Mouse (Mus musculus) retina, postnatal 1 day (tissue): ENCODE data around the gene Kcnmb4.

Source experiments
- DNase-seq: peaks from one replicate; pipeline ENCODE4 v3.0.0-alpha.2; 2012

Gene Kcnmb4

DNA sequence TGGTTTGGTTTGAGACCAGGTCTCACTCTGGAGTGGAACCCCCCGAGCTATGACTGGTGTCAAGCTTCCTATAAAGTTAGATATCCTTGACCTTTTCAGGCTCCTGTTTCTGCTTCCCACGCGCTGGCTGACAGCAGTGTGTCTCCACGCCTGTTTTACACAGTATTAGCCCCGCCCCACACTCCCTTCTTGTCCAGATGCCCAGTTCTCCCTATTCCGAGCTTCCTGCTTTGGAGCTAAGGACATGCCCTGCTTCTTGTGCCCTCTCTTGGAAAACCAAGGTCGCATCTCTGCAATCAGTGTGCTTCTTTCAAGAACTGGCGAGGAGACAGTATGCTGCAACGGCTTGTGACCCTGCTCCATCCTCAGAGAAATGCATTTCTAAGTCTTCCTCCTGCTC is 23.1 kb downstream of the Kcnmb4 start:
- no peak for DNase-seq

DNA sequence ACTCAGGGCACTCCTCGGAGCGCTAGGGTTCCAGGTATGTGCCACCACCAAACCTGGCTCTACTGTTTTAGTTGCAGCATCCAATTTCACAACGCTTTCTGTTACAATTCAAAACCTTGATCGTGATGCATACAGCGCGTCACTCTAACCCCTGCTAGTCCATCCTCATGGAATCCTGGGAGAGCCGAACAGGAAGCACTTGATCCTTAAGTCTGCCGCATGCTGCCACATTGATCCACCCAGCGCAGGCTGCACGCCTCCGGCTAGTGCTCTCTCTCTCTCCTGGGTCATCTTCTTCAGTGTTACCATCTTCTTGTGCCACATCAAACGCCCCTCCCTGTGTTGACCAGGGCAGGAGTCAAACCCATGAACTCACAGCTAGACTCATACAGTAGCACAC is 25.5 kb downstream of the Kcnmb4 start:
- DNase-seq = no peak

DNA sequence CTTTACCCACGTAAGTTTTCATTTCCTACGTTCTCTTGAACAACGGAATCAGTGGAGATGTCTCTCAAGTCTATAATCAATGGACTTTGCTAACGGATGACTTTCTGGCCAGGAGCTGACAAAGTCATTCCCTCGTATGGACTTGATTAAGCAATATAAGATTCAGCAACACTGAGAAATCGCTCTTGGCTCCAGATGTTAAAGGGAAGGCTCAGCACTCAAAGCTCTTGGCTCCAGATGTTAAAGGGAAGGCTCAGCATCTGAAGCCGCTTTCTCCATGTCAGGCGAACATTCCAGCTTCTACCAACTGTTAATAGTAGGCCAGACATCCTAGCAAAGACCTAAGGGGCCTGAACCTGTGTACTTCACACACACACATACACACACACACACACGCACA is 26.5 kb downstream of the Kcnmb4 start:
- DNase-seq = no peak

DNA sequence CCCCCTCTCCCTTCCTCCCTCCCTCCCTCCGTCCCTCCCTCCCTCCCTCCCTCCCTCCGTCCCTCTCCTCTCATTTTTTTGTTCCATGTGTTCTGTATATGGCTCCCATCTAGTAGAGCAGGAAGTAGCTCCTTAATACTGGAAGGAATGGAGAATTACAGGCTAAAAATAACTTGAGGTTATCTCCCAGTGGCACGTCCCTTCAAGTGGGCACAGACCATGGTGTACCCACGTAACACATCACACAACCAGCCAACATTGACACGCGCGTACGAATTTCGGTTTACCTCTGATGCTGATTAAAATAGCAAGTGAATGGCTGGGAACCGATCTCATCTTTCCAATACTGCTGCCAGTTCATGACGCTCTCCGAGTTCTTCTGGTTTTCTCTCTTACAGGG is 27.6 kb downstream of the Kcnmb4 start:
- DNase-seq = no peak

DNA sequence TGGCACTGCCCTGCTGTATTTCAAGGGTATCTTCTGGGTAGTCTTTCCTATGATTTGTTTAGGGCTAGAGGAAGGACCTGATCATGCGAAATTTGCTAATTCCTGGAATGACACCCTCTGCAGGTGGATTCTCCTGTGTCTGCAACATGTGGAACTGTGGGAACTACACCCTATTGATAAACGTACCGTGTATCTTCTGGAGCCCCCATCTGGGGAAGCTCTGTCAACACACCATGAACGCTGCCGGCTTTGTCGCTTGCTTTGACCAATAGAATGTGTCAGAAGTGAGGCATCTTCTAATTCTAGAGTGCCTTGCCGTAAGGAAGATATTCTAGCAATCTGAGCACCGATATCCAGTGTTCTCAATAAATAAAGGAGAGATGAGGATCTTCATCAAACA is 28.9 kb downstream of the Kcnmb4 start:
- no peak for DNase-seq

DNA sequence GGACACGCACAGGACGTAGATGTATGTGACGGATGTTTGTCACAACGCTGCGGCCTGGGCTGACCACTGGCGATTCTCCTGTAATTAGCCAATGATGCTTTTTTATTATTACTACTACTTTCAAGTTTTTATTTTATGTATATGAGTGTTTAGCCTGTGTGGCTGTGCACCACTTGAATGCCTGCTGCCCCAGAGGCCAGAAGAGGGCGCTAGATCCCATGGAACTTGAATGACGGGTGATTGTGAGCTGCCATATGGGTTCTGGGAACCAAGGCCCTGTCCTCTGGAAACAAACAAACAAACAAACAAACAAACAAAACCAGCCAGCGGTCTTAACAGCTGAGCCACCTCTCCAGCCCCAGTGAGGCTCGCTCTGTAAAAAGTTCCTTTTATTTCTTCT is 29.3 kb downstream of the Kcnmb4 start:
- no peak for DNase-seq

DNA sequence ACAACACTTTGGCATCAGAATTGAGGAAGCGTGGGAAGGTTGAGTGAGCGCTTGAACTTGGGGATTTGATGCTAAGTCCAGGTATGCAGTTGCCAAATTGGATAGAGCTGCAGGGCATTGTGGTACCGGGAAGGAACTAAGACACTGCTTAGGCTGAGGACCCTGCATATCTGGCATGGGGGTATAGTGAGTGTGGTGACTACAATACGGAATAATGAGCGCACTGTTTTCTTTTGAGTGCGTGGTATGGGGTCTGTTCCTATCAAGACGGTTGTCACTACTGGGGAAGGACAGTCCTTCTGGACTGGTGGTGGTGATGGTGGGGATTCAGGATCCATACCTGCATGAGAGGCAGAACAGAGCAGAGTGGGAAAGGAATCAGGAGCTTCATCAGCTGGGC is 32.7 kb downstream of the Kcnmb4 start:
- no peak for DNase-seq

DNA sequence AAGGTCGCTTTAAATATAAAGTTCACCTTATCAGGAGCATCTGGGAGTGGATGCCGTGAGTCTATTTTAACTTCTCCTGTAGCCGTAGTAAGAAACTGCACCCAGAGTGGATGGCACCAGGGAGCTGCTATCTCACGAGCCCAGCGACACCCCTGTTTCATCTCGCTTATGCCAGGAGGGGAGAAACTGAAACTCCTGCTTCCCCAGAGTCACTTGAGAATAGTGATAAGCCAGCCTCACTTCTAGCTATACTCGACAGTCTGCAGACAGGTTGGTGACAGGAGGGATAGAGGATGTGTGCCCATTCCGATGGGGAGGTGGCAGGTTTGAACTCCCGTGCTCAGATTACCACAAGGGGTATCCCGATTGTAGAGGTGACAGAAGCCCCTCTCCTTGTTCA is 33.6 kb downstream of the Kcnmb4 start:
- no peak for DNase-seq

DNA sequence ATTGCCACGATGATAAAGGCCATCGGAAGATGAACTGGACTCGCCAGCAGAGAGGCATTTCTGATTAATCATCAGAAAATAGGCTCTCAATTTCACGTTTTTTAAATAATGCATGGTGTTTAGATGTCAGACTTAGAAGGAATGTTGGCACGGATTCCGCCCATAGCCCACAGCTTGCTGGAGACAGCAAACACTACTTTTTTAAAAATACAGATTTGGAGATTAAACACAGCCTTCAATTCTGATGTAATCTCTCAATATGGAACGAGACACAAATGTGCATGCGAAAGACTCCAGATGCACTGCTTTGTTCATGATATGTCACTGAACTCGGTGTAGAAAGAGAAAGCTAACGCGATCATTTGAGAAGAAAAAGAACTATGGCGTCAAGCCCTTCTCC is 38.2 kb downstream of the Kcnmb4 start:
- no peak for DNase-seq

DNA sequence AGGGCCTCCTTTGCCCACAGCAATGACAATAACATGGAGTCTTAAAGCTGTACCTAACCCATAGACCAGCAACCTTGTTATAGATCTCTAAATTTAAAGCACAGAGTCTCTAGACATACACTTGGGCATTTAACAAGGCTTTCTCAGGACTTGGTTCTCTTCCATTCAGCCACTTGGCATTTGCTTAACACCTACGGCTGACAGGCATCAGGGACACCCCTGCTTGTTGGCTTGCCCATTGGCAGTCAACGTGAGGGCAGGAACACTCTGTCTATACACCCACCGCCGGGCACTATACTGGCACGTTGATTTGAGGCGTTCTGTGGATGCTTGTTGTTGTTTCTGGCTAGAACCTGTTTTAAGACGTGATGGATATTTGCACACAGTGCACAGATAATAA is 41.3 kb downstream of the Kcnmb4 start:
- no peak for DNase-seq

DNA sequence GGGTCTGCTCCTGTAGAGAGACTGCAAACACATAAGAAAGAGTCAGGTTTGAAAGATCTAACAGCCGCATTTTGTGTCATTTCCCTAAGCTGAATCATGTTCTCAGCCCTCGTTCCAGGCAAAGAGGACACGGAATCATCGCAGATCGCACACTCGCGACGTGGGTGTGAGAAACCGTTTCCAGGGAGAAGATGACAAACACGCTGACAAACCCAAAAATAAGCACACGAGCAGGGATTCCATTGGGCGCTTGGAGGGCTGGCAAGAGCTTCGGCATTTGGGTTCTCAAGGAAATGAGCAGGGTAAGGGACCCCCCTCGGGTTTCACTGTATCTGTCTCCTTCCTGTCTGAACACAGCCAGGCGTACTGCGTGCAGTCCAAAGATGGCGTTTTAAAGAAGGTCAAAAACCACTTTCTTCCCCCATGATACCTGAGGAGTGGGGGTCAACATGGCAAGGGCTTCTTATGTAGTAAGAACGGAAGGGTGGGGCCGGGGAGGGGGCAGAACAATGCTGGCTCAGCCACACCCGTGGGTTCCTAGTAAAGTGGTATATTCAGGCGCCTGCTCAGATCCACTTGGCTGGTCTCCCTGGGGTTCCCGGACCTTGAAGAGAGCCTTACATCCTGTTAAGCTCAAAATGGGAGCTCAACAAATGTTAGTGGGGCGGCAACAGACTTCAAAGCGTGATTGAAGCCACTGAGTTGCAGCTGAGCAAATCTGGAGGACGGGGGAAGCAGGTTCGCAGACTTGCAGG is 45.5 kb downstream of the Kcnmb4 start:
- DNase-seq = no peak

DNA sequence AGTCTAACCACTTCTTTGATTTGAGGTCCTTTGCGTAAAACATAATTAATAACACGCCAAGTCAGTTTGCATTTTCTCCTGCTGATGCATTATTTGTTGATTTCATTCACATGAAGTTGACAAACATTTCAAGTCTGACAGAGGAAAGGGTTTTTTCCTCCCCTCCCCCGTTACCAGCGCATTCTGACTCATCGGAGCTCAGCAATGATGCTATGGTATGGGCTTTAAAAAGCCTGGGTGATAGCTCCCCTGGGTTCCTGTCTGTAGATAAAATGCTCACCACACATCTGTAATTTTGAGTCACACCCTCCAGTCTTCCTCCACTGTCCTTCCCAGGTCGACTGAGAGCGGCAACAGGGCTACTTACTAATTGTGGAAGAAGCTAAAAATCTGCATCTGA is 47.5 kb downstream of the Kcnmb4 start:
- DNase-seq = no peak

DNA sequence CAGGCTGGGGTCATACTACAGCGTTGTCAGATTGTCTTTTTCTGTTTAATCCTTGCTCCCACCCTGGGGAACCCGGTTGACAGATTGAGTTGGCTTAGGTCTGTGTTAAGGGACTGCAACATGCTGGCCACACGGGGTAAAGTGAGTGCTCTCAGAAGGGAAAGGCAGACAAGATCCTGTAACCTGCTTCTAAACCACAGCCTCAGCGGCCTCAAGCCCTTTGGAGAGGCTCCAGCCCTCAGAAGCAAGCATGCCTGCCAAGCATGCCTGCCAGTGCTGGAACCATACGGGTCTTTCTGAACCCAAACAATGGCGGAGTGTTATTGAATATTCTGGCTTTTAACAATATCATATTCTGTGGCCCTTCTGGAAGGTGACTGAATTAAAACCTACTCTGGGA is 48.8 kb downstream of the Kcnmb4 start:
- no peak for DNase-seq

DNA sequence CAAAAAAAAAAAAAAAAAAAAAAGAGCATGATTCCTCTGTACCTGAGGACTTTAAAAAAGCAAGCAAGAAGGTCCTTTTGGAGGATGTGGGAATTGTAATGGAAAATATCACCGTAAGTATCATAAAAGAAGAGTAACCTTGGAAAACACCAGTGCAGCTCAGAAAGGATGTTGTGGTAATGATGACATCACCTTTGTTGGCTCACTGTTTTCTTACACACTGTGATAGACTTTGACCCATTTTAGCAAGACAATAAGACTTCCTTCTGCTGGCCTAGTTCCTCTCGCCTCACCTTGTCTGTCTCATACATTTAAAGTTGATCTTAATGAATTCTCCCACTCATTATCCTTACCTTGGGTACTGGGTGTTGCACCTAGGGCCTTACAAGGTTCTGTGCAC is 51.1 kb downstream of the Kcnmb4 start:
- DNase-seq = no peak

DNA sequence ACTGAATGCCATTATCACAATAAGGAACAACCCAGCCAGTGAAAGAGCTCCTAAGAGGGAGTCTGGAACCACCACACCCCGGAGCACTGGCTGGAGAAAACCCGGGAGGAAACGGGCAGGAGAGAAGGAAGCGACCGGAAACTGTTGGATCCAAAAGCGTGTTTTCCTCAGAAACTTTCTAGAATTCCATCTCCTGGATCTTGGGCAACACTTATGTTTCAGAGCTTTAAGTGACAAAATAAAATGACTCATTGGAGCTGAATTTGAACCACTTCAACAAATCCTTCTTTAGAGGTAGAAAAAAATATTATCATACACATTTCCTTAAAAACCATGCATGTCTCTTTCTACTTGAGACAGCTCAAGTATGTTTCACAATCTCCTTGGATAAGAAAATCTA is 52.7 kb downstream of the Kcnmb4 start:
- DNase-seq = no peak

DNA sequence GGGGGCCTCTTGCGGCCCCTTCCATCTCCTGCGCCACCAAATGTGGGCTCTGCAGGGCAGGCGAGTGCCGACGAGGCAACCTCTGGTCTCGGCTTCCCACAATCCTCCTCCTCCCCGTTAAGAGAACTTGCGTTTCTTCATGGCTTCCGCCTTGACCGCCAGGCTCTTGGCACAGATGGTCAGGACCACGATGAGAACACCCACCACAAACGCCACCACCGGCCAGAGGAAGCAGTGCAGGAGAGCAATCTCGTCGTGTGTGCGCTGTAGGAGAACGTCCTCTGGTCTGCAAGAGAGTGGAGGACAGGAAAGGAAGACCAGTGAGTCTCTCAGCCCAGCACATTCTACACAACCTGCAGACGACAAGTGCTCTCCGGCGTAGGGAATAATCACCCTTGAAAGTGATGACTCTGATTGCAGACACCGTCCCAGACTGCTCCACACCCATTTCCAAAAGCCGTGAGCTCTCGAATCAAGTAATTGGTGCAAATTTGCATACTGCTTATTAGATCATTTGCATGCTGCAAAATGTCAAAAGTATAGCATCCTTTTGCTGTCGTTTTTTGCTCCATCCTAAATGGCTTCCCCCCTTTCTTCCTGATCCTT is 55.5 kb downstream of the Kcnmb4 start:
- DNase-seq = no peak

DNA sequence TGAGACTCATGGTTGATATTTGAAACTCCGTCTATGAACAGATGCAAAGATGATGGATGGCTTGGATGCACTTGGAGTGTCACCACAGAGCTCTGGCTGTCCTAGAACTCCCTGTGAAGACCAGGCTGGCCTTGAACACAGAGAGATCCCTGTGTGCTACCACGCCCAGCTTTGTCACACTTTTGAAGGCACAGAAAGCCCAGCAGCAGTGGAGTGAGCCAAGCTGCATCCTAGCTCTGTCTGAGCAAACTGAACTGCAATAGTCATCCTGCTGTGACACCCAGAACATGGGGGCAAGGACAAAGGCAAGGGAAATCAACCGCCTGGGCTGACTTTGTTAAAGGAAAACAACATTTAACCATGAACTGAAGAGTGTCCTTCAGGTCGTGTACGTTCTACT is 57.0 kb downstream of the Kcnmb4 start:
- no peak for DNase-seq

DNA sequence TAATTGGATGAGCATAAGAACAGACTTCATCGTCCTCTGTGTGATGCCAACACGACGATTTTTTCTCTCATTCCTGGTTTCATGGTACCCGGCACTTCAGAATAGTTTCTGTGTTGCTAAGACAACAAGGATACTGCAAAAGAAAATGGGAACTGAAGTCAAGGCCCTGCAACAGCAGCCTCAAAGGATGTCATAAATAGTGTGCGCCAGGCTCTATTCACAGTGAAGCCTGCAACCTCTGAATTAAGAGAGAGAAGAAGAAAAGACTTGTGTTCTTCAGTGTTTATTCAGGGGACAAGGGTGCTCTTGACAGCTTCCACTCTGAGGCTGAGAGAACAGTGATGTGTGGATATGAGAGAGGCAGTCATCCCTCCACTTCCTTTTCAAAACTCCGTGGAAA is 57.5 kb downstream of the Kcnmb4 start:
- DNase-seq = no peak

DNA sequence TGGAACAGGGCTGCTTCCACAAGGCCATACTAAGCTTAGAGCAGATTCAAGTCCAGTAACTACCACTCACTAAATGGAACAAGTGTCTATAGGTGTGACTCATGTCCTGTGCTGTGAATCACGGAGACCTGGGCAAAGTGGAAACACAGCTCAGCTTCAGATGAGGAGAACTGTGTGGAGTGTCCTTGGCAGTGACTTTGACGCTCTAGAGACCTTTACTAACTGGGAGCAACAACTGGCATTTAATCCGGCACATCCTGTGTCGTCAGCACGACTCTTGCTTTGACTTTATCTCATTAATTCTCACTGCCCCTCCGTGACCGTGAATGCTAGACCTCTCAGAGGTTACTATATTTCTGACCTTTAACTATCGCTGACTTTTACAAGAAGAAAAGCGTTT is 62.9 kb downstream of the Kcnmb4 start:
- no peak for DNase-seq

DNA sequence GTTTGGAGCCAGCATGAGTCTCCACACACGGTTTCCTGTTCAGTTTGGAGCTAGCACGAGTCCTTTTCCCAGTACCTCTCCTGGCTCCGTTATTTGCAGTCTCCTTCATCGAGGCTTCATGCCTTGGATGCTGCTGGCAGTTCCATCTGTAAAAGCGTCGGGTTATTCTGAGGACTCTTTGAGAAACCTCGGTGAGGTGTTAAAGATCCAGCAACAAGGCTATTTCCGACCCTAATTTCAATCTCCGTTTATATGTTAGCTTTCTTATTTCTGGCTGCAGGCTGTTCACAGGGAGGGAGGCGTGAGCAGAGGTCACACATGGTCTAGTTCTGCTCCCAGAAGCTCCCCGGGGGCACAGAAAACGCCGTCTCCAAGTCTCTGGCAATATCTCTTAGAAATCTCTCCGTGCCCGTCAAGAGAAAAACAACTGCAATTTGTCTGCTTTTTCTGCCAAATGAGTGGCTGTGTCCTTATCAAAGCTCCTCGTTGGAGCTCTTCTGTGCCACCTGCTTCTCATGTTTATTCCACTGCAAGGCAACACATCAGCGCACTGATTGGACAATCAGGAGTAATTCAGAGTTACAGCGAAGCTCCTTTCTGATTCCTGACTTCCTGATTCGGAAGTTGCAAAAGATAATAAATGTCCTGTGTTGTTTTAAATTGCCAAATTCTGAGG is 65.9 kb downstream of the Kcnmb4 start:
- DNase-seq = no peak

DNA sequence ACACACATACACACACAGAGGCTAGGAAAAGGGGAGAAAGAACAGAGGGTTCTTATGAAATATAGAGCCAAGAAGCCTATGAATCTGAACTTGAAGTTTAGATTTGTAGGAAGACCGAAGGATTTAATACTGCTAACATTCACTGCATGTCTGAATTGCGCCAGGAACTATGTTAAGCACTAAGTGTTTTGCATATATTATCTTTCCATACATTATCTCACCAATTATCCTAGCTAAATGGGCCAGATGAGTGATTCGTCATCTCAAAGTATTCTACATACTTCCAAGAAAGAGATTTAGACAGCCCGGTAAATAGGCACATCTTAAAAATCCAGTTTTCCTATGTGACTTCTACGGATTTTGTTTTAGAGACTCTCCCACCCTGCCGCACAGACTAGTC is 68.7 kb downstream of the Kcnmb4 start:
- DNase-seq = no peak

DNA sequence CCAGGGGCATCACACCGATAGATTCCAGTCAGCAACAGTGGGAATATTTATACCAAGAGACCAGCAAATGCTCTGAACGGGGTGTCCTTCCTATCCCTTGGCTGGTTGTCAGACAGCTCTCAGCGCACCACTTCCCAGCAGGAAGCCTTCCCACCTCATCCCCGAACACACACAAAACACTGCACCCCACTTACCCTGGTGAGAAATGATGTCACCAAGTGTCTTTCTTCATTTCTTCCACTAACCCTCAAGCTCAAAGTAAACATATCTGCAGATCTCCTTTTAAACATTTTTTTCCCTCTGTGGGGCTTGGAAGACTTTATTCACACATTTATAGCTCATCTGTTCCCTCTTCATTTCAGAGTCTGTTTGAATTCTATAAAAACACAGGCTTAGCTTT is 70.0 kb downstream of the Kcnmb4 start:
- no peak for DNase-seq

DNA sequence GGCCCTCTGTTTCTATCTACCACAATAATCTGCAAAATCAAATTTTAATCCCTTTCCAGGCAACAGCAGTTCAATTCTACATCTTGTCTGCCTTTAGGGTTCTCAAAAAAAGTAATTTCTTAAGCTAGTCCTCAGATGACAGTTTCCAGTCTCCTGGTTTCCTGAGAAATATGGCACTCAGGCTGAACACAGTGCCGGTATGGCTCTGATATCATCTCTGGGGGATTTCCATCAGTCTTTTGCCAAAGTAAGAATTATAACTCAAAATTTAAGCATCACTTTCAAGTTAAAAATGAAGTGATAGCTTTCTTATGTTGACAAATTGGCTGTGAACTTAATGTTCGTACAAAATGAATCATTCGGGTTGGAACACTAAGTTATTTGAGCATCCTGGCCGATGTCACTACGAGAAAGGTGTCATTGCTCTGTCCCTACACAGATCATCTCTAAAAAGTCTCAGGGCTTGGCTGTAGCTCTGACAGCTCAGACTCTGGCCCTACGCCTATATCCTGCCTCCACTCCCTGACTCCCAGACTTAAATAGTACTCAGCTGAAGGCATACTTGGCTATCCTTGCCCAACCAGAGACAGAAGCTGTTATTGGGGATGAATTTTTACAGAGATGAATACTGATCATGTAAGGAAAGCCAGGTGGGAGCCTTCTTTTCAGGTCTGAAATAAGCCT is 70.8 kb downstream of the Kcnmb4 start:
- no peak for DNase-seq

DNA sequence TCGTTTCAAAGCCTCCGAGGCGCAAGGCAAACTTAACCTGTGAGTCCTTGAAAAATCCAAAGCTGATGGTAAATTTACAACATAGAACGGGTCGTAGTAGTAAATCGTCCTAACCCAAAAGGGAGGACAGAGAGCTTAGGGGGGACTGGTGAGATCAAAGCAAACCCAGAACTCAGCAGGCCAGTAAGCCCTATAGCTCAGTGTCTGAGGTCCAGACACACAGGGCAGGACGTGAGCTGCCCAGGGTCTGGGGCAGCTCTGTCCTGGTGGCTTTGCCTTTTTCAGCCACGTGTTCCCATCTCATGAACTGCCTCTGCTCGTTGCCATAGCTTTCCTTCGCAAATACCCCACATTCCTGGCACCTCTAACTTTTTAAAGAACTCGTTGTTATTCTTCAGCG is 75.7 kb downstream of the Kcnmb4 start:
- no peak for DNase-seq
